Mouse (Mus musculus): ENCODE measurements around the gene Ptprm. TPM values are rescaled to one million over a fixed set of nuclear protein-coding genes. Genes with fewer than 3 reads are reported as not detected.

The Ptprm gene
- total RNA-seq, 2 experiments from 2014 or later = 0.22 TPM; not detected in 1

DNA sequence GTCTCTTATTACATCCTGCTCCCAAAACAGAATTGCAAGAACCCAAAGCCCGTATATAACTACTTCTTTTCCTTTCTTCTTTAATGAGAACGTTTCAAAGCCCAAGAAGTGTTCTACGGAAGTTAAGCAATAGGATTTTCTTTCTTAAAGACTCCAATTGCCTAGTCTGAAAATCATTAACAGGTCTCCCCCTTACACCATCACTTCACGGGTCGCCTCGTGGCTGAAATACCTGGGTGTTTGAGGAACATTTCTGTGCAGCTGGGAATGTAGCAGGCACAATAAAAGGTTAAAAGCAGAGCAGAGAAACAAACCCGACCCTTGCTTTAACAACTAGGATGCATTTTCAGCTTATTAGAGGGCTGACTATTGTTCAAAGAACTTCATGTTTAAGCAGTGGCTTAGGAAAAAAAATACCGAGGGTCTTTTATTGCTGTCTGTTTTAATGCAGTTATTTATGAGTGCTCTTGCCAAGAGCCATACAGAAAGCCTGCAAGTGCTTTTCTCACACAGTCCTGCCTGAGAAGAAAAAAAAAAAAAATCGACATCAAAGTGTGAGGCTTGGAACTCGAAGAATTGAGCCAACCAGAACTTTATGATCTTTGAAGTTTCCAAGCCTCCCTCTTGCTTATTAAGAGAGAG, 657.6 kb downstream of the Ptprm start:
- ATAC-seq (ENCODE audit: poor library complexity, severe bottlenecking) = no peak

DNA sequence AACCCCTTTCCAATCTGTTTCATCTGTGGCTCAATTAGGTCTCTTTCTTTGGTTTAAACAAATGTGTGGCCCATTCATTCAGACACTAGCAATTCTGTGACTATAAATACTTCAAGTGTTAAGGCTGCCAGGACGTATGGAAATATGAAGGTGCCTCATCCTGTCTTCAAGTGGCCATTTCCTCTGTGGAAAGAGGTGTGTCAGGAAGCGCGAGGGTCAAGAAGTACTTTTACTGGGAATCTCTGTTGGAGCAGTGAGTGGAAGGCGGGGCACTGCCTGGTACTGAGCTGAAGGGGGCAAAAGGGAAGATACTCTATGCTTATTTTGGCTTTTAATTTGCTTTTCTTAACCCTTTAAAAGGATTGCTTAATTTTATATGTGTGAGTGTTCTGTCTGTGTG, 659.9 kb downstream of the Ptprm start:
- no peak for ATAC-seq (ENCODE audit: poor library complexity, severe bottlenecking)

DNA sequence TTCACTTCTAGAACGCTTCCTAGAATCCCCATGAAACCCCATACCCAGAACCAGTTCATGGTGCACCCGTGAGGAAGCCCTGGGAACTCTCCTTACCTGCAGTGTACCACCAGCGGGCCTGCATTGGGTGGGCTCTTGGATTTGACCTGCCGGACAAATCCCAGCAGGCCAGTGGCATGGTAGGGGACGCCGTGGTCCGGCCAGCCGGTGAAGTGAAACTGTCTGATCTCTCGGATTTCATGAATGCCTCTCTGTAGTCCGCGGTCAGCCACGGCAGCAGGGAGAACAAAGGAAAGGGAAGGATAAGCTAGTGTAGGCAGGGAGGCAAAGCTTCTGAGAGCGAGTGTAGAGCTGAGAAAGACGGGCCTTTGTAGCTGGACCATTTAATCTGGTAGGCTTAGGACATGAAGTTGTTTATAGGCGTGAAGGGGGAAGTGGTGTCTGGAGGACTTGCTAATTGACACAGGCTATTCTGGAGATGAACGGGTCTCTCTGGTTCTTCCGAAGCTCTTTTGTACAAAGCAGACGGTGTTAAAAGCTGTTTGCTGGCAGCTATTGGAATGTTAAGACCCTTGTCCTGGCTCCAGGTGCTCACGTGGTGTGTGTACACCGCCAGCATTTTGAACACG, 660.5 kb downstream of the Ptprm start:
- 0 out of 2 replicates have a peak, but pooled peaks have one; percentile 30 for ATAC-seq (ENCODE audit: poor library complexity, severe bottlenecking)

DNA sequence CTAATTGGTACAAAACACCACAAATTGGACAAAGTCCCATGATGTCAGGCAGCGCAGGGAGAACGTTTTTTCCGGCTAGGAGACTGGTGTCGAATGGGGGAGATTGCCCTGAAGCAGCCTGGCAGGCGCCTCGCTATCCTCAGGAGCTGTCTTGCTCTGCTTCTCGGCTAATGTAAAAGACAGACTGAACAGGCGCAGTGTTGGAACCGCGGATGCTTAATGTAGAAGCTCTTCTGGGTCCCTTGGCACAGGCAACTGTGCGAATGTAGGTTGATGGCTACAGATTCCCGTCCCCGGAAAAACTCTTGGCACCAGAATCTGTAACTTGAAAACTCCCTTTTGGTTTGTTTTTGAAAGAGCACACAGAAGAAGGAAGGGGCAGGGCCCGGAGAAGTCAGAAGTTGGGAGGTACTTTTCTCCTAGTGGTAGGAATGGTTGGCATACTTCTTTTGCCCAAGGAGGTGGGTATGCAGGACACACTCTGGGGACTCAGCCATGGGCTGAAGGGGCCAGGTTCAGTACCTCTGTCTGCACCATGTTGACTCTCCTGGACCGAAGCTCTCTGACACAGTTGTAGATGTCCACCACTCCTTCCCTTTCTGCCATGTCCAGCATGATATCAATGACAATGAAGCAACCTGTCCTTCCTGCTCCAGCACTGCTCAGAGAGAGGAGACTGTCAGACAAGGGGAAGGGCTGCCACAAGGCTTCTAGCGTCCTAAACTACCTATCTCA, 661.1 kb downstream of the Ptprm start:
- no peak for ATAC-seq (ENCODE audit: poor library complexity, severe bottlenecking)

DNA sequence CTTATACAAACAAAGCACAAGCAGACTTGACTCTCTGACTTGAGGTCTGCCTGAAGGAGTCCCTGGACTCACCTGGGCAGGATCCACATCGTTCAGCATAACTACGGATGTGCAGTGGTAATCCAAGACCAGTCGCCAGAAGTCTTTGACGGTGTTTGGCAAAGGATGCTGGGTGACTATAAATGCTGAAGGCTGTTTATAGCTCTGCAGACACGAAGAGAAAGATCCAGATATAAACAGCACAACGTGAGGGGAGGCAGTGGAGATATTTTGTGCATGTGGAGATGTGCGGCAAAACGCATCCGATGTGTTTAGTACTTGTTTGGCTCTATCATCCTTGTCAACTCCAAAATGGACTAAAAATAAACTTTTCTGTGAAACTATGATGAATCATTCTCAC, 666.1 kb downstream of the Ptprm start:
- no peak for ATAC-seq (ENCODE audit: poor library complexity, severe bottlenecking)

DNA sequence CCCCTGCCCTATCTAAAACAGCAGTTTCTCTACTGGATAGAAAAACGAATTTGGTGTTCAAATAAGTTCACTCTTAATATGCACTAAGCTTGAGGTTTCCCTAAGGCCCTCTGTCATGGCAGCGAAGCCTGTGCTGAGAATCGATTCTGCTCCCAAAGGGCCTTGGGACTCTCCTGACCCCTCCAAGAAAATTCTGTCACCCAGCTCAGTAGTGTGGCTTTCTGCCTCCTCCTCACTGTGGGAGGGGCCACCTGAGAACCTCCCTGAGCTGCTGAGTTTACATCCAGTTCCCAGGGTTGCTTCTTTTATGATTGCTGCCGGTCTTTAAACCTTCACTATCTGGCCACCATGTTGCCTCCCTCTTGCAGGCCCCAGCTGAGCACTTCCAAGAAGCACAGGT, 666.7 kb downstream of the Ptprm start:
- no peak for ATAC-seq (ENCODE audit: poor library complexity, severe bottlenecking)

DNA sequence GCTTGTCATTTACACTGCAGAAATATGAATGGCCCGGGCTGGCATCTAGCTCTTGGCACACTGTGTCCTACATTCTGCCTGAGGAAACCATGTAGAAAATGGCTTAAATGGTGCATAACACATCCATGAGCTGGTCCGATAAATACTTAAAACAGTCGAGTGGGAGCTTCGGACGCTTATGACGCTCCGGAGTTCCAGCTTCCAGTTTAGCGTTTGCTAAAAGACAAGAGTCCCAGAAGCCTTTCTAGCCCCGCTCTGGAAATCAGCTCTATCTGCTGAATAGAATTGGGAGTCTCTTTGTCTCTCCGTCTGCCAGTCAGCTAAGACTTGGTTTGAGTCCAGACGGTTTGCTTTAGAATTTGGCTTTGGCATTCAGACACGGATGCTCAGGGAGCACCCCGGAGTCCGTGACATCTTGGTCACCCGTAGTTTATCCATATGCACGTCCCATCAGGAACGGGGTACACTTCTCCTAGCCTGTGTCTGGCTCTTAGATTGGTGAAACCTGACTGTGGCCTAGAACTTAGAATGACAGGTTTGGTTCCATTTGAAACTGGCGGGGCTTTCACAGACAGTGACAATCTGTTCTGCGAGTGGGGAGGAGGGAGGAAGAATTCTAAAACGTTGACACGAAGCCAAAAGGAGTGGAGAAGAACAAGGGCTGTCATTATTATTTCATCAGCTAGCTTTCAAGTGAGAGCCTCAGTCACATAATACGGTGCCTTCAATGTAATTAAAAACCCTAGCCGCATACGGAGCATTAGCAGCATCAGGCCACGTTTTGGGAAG, 667.4 kb downstream of the Ptprm start:
- no peak for ATAC-seq (ENCODE audit: poor library complexity, severe bottlenecking)

DNA sequence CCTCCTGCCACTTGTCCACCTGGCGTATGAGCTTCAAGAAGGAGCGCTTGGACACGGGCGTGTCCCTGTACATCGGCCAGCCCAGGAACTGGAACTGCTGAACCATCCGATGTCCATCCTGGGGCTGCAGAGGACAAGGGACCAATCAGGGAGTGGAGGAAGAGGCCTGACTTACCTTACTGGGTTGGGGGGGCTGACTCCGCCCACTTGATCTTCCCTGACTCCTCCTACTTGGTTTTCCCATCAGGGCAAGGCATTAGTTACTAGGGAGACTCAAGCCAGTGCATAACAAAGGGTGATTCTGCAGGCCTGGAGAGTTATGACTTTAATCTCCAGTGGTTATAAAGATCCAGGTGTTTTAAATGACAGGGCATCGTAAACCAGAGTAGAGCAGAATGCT, 670.8 kb downstream of the Ptprm start:
- ATAC-seq (ENCODE audit: poor library complexity, severe bottlenecking) = no peak

DNA sequence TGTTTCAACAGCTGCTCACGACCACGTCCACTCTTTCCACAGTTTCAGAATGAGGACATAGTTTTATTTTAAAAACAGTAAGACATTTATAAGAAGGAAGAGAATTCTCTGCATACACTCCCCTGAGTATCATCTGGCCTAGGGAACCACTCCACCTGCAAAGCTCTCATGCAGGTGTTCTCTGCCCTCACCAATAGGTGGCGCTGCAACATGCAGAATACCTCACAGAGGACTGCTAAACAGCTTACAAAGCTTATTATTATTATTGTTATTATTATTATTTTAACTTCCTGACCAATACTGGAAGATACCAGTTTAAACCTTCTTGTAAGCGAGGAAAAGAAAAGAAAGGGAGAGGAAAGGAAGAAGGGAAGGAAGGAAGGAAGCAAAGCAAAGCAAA, 673.6 kb downstream of the Ptprm start:
- ATAC-seq (ENCODE audit: poor library complexity, severe bottlenecking) = peak; percentile 84

DNA sequence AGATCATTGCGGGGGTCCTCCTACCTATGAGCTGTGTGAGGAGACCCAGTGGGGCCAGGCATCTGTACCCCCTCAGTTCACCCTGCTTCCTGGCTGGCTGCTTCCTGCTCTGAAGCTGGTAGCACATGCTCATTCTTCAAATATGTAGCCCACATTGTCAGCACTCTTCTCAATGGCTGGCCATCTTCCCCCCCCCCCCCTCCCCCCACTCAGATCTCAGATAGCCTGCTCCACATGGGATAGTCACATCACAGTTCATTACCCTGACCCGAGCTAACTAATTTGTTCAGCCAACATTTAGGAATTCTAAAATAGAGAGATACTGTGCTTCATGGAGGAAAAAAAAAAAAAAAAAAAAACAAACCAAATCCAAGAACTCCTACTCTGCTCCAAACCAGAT, 679.6 kb downstream of the Ptprm start:
- ATAC-seq (ENCODE audit: poor library complexity, severe bottlenecking) = no peak

DNA sequence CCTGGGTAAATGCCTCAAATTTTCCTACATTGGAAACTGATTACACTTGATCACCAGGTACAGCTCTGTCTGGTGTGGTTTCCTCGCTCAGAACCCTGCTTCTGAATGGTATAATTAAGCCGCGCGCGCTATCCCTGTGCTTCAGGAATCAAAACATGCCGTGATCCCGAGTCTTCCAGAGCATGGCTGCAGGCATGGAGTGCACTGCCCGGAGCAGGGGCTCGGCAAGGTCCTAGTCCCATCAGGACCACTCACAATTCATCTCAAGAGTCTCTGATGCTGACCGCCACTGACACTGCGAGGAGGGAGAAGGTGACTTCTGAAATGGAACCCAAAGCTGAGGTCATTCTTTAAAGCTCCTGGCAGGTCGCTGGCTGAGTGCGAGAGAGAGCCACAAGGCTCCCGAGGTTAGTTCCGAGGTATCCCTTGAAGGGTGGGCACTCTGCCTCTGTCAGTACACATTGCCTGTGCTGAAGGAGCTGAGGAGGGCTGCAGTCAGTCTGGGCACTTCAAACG, 682.5 kb downstream of the Ptprm start:
- ATAC-seq (ENCODE audit: poor library complexity, severe bottlenecking) = no peak

DNA sequence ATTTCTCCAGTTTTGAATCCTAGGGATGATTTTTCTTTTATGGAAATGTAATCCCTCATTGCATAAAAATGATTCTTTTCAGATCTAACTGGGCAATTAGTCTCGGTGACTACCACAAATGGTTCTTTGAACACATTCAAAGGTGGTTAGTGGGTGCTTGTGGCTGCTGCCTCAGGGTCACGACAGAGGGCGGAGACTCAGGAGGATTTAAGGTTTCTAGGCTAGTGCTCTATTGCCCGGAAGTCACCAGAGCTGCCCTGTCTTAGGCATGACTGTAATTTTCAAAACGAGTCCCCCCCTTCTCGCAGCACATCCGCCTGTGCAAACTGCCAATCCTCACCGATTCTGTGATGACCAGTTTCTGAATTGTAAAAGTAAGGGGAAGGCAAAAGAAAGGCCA, 683.0 kb downstream of the Ptprm start:
- ATAC-seq (ENCODE audit: poor library complexity, severe bottlenecking) = no peak

DNA sequence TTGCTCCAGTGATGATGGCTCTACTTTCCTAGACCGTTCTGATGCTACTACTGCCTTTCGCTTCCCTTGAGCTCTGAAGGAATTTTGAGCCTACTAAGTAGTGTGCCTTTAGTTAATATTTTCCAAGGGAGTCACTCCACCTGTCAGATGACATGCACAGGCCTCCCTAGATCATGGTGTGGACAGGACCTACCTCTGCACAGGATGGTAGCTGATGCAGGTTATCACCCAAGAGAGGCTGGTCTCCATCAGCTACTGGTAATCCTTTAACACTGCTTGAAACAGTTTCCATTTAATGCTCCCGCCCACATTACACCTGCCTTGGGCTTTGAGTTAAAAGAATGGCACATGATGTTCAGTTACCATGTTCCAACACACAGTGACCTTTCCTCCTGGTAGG, 688.5 kb downstream of the Ptprm start:
- ATAC-seq (ENCODE audit: poor library complexity, severe bottlenecking) = no peak

DNA sequence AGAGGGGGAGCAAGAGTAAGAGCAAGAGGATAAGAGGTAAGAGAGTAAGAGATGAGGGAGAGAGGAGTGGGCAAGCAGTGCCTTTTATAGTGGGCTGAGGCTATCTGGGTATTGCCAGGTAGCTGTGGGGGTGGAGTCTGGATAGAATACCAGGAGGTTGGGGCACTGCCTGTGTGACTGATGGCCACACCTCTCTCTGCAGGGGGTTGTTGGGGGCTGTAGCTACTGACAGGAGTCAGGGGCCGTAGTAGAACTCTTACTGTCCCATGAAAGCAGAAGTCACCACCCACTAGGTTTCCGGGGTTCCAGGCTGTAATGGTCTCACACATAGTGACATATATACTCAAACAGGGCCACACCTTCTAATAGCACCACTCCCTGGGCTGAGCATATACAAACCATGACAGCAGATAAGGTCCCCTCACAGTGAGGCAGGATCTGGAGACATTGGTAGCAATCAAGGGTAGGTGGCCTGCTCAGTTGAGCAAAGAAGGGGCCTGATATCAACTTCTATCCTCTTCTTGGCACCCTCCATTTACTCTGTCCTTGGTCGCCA, 689.0 kb downstream of the Ptprm start:
- ATAC-seq (ENCODE audit: poor library complexity, severe bottlenecking) = no peak

DNA sequence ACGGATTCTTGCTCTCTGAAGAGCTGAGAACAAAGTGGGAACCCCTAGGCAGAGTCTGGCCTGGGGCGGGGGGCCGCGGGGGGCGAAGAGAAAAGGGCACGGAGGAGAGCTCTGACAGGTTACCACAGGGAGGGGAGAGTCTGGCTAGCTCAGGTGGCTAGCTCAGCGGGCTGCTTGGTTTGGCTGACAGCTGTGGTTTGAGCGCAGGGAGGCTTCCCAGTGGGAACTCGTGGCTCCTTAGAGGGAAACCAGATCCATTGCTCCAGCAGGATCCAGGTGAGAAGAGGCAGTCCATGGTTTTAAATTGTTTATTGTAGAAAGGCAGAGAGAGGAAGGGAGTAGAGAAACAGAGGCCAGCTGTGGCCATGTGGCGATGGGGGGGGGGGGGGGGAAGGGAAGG, 689.5 kb downstream of the Ptprm start:
- ATAC-seq (ENCODE audit: poor library complexity, severe bottlenecking) = no peak

DNA sequence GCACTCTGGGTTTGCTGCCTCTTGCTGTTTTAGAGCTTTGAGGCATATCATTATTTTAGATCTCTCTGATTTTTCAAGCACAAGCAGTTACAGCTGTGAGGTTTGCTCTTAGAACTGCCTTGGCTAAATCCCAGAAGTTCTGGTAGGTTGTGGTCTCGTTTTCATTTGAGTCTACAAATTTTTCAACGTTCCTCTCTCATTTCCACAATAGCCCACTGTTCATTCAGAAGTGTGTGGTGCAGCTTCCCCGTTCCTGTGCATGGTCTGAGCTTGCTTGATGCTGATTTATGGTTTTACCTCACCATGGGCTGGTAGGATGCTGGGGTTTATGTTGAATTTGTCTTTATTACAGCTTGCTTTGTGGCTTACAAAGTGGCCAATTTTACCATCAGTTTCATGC, 695.0 kb downstream of the Ptprm start:
- ATAC-seq (ENCODE audit: poor library complexity, severe bottlenecking) = no peak

DNA sequence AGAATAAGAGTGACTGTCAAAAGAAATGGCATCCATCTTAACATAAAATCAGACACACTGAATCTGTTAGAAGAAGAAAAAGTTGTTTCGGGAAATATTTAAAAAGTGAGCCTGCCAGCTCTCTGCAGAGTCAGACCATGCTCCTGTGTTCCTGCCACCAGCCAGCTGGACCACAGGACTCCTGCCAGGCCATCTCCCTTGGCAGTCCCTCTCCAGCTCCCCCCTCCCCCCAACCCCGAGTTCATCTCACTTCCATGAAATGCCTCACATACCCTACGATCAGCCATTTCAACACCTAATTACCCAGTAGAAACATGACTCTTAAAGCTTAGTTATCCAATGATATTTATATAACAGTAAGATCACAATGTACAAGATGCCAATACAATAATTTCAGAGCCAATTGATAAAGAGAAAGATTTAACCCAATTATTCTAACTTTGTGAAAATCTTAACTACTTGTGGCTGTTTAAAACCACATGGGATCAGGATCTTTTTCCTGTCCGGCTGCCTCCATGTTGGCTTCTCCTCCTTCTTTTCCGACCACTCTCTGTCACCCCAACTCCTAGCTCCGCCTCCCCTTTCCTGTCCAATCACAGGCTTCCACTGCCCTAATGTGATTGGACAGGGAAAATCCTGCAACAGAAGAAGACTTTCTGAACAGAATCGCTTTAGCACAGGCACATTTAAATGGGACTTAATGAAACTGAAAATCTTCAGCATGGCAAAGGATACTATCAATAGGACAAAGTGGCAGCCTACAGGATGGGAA, 716.1 kb downstream of the Ptprm start:
- ATAC-seq (ENCODE audit: poor library complexity, severe bottlenecking) = no peak

DNA sequence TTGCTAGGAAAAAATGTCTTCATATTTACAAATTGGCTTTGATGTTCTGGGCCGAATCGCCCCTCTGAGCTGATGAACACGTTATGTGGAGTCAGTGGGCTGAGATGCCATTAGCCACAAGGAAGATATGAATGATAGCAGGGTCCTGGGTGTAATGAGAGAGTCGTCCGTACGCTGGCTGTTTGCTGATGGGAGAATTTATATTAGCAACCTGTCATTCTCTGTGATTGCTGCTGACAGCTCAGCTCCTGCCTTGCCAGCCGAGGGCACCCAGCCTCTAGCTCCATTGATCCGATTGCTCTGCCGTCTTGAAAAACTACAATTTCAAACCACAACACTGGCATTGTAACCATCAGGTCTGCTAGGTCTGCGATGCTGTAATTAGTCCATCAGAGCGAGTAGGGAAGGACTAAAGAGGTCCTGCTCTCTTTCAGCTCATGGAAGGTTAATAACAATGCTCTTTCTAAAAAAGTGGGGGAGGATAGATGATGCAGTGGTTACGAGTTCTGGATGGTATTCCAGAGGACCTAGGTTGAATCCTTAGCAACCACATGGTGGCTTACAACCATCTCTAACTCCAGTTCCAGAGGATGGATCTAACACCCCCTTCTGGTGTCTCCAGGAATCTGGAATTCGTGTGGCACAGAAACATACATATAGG, 734.1 kb downstream of the Ptprm start:
- ATAC-seq (ENCODE audit: poor library complexity, severe bottlenecking) = no peak

DNA sequence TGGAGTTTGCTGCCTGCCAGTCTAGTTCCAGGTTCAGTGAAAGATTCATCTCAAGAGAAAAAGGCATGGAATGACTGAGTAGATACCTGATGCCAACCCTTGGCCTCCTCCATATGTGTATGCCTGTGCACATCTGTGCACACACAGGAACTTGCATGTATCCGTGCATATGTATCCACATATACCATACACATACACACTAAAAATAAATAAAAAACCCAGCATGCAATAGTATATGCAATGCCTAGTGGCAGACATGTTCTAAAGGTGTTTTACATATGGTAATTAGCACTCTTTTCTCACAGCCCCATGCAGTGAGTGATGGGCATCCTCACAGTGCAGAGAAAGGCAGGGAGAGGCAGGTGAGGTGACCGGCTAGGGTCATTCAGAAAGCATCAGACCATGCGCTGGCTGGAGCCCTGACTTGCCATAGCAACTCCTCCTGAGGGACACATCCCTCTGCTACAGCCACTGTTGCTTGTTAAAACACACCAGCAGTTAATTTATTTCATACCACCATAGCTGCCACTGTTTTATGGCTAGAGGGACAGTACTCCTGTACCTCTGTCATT, 734.9 kb downstream of the Ptprm start:
- no peak for ATAC-seq (ENCODE audit: poor library complexity, severe bottlenecking)
